Mouse (Mus musculus) liver, embryonic 14.5 days (tissue): ENCODE results near the gene Hectd2. TPM values are rescaled to one million over a fixed set of nuclear protein-coding genes. Genes with fewer than 3 reads are reported as not detected.

Experiments
- ATAC-seq: fragments of 200-750 bp; cut with Nextera tagmentation; 2 replicates; pipeline ENCODE4 v1.8.0; 2017; ENCODE audit warnings: moderate number of reproducible peaks, mild to moderate bottlenecking, moderate library complexity; ENCODE audit not compliant: insufficient read depth
- DNase-seq, 3 experiments: peaks; one replicate each; pipeline ENCODE4 v3.0.0-alpha.2; 2012 to 2013; ENCODE audit warnings: low read depth in 3 of 3, low spot score in 3 of 3
- H3K27ac ChIP-seq: fragments of 300-500 bp; sonication (generic); 2 replicates; pipeline ENCODE4 v1.5.1; 2014; ENCODE audit warnings: moderate library complexity, mild to moderate bottlenecking, control low read depth, inconsistent platforms
- H3K27me3 ChIP-seq: fragments of 300-500 bp; sonication (generic); 2 replicates; pipeline ENCODE4 v1.6.1; 2014; ENCODE audit warnings: mild to moderate bottlenecking, low read length, moderate library complexity; ENCODE audit not compliant: control insufficient read depth, insufficient read depth
- H3K36me3 ChIP-seq: fragments of 300-500 bp; sonication (generic); replicated peaks from 2 replicates; pipeline ENCODE4 v1.6.1; 2014; ENCODE audit warnings: low read depth; ENCODE audit not compliant: control insufficient read depth, insufficient read depth
- H3K4me1 ChIP-seq, 2 experiments: fragments of 200-500 bp in 1 of 2; fragments of 300-500 bp in 1 of 2; sonication (generic) in 1 of 2; replicated peaks; 2 replicates each; pipeline ENCODE4 v1.6.1; 2012 to 2014; ENCODE audit warnings: antibody characterized with exemption in 1 of 2, inconsistent platforms in 1 of 2, low read length in 1 of 2; ENCODE audit not compliant: control insufficient read depth in 2 of 2, insufficient read depth in 2 of 2
- H3K4me2 ChIP-seq: fragments of 300-500 bp; sonication (generic); 2 replicates; pipeline ENCODE4 v1.6.1; 2014; ENCODE audit warnings: low read depth, mild to moderate bottlenecking, control low read depth, moderate library complexity
- H3K4me3 ChIP-seq, 2 experiments: fragments of 200-500 bp in 1 of 2; fragments of 300-500 bp in 1 of 2; sonication (generic) in 1 of 2; 2 replicates each; pipeline ENCODE4 v1.5.1; 2012 to 2014; ENCODE audit warnings: low read depth in 2 of 2, low read length in 2 of 2, mild to moderate bottlenecking in 2 of 2, control low read depth in 1 of 2, inconsistent platforms in 1 of 2, moderate library complexity in 1 of 2; ENCODE audit not compliant: insufficient read depth in 1 of 2
- H3K9ac ChIP-seq: fragments of 300-500 bp; sonication (generic); replicated peaks from 2 replicates; pipeline ENCODE4 v1.6.1; 2014; ENCODE audit warnings: mild to moderate bottlenecking, control low read depth, moderate library complexity
- H3K9me3 ChIP-seq: fragments of 300-500 bp; sonication (generic); 2 replicates; pipeline ENCODE4 v1.6.1; 2016; ENCODE audit warnings: low read length, mixed read lengths; ENCODE audit not compliant: control insufficient read depth
- CTCF ChIP-seq: IDR thresholded peaks from 2 replicates; pipeline ENCODE4 v1.5.1; 2016; ENCODE audit warnings: antibody characterized with exemption, low read depth, control low read depth
- EP300 ChIP-seq: IDR thresholded peaks from 2 replicates; pipeline ENCODE4 v1.6.1; 2016; ENCODE audit warnings: antibody characterized with exemption, low read depth
- WGBS: fragments of 180-500 bp; shearing (Covaris S2); extraction: QIAGEN DNeasy Blood & Tissue Kit; methylation state at CpG from one replicate; pipeline ENCODE4 v1.1.7; 2014; ENCODE audit not compliant: insufficient replicate concordance; 5-methylcytosine and 5-hydroxymethylcytosine counted together
- polyA plus RNA-seq, 2 experiments: library from polyadenylated mRNA; depleted of rRNA in 1 of 2; stranded (reverse) in 1 of 2; unstranded in 1 of 2; fragments of >200 nt; fragmentation: Nextera tagmentation in 1 of 2; extraction: Ambion mirVana in 1 of 2; gene quantifications; 2 replicates each; pipeline versions ENCODE4 v1.2.1 to v1.2.3; 2012 to 2014

Hectd2 gene
- polyA plus RNA-seq, 2 experiments = 0.36 to 0.39 TPM

DNA sequence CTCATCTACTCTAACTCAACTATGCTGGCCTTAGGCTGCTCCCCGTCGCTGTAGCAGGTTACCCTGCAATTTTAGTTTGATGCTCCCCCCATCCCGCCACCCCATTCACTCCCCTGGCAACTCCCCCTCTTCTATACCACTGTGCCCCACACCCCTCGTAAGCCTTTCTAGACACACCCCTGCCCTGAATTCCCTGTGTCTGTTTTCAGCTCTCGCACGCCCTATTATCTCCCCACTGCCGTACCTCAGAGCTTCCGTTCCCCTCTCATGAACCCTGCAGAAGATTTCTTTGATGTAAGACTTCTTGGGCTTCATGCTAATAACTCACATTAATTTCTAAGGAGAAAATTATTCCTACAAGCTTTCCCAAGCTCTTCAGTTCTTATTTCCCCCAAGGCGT, 84.6 kb downstream of the Hectd2 start:
- H3K4me3 ChIP-seq = no peak overlapping the region
- no peaks in the 10 kb centered on the region for H3K9me3 ChIP-seq
- H3K4me1 ChIP-seq = peaks cover 0 to 3% of the 10 kb centered on the region in 2 experiments; a peak in 2 of 4 replicates
- H3K36me3 ChIP-seq = no peaks in the 10 kb centered on the region
- no peak for TF ChIP-seq EP300
- TF ChIP-seq CTCF = no peak
- DNase-seq (no peak), ATAC-seq (no peak)
- H3K4me2 ChIP-seq = no peak overlapping the region
- no peak overlapping the region for H3K9ac ChIP-seq
- 71% methylated on average over 9 of the region's 9 CpGs for WGBS
- H3K27ac ChIP-seq = no peak overlapping the region
- H3K27me3 ChIP-seq = no peaks in the 10 kb centered on the region

- H3K4me3 ChIP-seq = no peak overlapping the region
- WGBS = 62% methylated on average over 3 of the region's 3 CpGs
- H3K27ac ChIP-seq = no peak overlapping the region
- ATAC-seq (no peak), DNase-seq (no peak)
- H3K4me2 ChIP-seq = no peak overlapping the region
- TF ChIP-seq EP300 (no peak), CTCF (no peak)
- H3K36me3 ChIP-seq = no peaks in the 10 kb centered on the region
- peaks cover 0 to 3% of the 10 kb centered on the region in 2 experiments; a peak in 2 of 4 replicates for H3K4me1 ChIP-seq
- no peaks in the 10 kb centered on the region for H3K9me3 ChIP-seq
- H3K9ac ChIP-seq = no peak overlapping the region
- no peaks in the 10 kb centered on the region for H3K27me3 ChIP-seq
These were observed 86.7 kb downstream of the Hectd2 start for GRCm38 (mm10) chr19:36641128-36641527.

DNA sequence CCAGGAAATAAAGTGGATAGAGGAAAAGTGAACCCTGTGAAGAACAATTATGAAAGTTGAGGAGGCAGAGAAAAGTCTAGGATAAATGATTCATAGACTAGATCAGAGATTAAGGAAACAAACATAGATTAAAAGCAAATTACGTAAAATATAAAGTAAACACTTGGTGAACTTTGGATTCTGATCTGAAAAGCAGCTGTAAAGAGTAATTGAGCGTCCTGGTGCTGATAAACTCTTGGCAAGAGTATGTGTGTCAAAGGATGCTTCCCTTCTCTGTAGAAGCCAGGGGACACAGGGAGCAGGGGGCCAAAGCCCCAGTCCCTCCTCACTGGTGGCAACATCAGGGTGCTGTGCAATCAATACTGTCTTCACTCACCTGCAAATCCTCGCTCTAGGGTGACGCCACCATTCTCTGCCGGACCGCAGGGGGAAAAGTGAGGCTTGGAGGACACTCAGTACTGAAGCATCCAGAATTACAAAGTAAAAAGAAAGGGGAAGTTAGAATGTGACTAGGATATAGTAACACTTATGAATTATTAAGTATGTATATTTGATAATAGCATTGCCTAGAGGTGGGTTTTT, 91.0 kb downstream of the Hectd2 start:
- no peak overlapping the region for H3K9ac ChIP-seq
- WGBS = 71% methylated on average over 6 of the region's 6 CpGs
- no peak for TF ChIP-seq EP300
- no peak for TF ChIP-seq CTCF
- ATAC-seq = no peak
- H3K27ac ChIP-seq = no peak overlapping the region
- no peaks in the 10 kb centered on the region for H3K27me3 ChIP-seq
- no peak overlapping the region for H3K4me2 ChIP-seq
- no peaks in the 10 kb centered on the region for H3K36me3 ChIP-seq
- H3K4me3 ChIP-seq = no peak overlapping the region
- H3K9me3 ChIP-seq = no peaks in the 10 kb centered on the region
- DNase-seq = no peak
- H3K4me1 ChIP-seq = no peaks in the 10 kb centered on the region

- no peak overlapping the region for H3K4me2 ChIP-seq
- H3K27me3 ChIP-seq = no peaks in the 10 kb centered on the region
- no peaks in the 10 kb centered on the region for H3K36me3 ChIP-seq
- DNase-seq = no peak
- no peaks in the 10 kb centered on the region for H3K4me1 ChIP-seq
- no peak overlapping the region for H3K9ac ChIP-seq
- H3K27ac ChIP-seq = no peak overlapping the region
- WGBS = 52% methylated on average over 7 of the region's 7 CpGs
- H3K4me3 ChIP-seq = no peak overlapping the region
- TF ChIP-seq EP300 (no peak), CTCF (no peak)
- H3K9me3 ChIP-seq = no peaks in the 10 kb centered on the region
- ATAC-seq = no peak
These were observed 91.8 kb downstream of the Hectd2 start for GRCm38 (mm10) chr19:36646132-36646828.

DNA sequence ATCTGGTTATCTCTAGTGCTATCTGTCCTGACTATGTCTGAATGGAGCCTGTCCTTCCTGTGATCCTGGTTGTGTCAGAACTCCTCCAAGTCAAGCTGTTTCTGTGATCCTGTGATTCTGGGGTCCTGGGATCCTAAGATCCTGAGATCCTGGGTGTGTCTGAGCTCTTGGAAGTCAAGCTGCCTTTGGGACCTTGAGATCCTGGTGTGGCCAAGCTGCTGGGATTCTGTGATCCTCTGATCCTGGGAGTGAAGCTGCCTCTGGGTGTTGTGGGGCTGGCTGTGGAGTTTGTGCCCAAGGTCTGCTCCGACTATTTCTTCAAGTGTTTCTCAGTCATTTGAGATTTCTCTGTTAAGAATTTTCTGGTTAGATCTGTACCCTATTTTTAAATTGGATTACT, 98.2 kb downstream of the Hectd2 start:
- Histone ChIP-seq H3K4me1 (no peaks in the 10 kb centered on the region), H3K9ac (no peak overlapping the region), H3K36me3 (no peaks in the 10 kb centered on the region), H3K4me2 (no peak overlapping the region), H3K27me3 (no peaks in the 10 kb centered on the region), H3K27ac (no peak overlapping the region), H3K9me3 (no peaks in the 10 kb centered on the region), H3K4me3 (no peak overlapping the region)
- DNase-seq (no peak), ATAC-seq (no peak)
- 58% methylated on average over 1 of the region's 1 CpGs for WGBS
- TF ChIP-seq EP300 (no peak), CTCF (no peak)
